Mouse (Mus musculus) kidney, embryonic 16.5 days (tissue): Measurements from ENCODE around the gene Kcns3. TPM values are rescaled to one million over a fixed set of nuclear protein-coding genes. Genes with fewer than 3 reads are reported as not detected.
A peak's percentile ranks its signal among the peaks of the same experiment; 100 is the strongest.

Source experiments
- ATAC-seq: fragments of 200-750 bp; cut with Nextera tagmentation; 2 replicates; pipeline ENCODE4 v1.8.0; 2017; ENCODE audit warnings: moderate TSS enrichment; ENCODE audit not compliant: low FRiP score, low TSS enrichment
- H3K27ac ChIP-seq: fragments of 300-500 bp; sonication (generic); 2 replicates; pipeline ENCODE4 v1.5.1; 2014; ENCODE audit warnings: low read length
- H3K27me3 ChIP-seq: fragments of 300-500 bp; sonication (generic); 2 replicates; pipeline ENCODE4 v1.6.1; 2014; ENCODE audit warnings: low read length, control low read depth, mixed read lengths; ENCODE audit not compliant: insufficient read depth
- H3K36me3 ChIP-seq: fragments of 300-500 bp; sonication (generic); 2 replicates; pipeline ENCODE4 v1.6.1; 2014; ENCODE audit warnings: low read length, control low read depth, mixed read lengths; ENCODE audit not compliant: insufficient read depth
- H3K4me1 ChIP-seq: fragments of 300-500 bp; sonication (generic); 2 replicates; pipeline ENCODE4 v1.6.1; 2014; ENCODE audit warnings: low read length, control low read depth, mixed read lengths; ENCODE audit not compliant: insufficient read depth
- H3K4me2 ChIP-seq: fragments of 300-500 bp; sonication (generic); replicated peaks from 2 replicates; pipeline ENCODE4 v1.6.1; 2014; ENCODE audit warnings: low read depth, low read length
- H3K4me3 ChIP-seq: fragments of 300-500 bp; sonication (generic); 2 replicates; pipeline ENCODE4 v1.5.1; 2014; ENCODE audit warnings: mild to moderate bottlenecking, low read length
- H3K9ac ChIP-seq: fragments of 300-500 bp; sonication (generic); replicated peaks from 2 replicates; pipeline ENCODE4 v1.6.1; 2014; ENCODE audit warnings: low read length
- H3K9me3 ChIP-seq: fragments of 300-500 bp; sonication (generic); 2 replicates; pipeline ENCODE4 v1.6.1; 2016; ENCODE audit warnings: low read length, control low read depth
- WGBS: fragments of 180-500 bp; shearing (Covaris S2); extraction: QIAGEN DNeasy Blood & Tissue Kit; methylation state at CpG from one replicate; pipeline ENCODE4 v1.1.7; 2014; 5-methylcytosine and 5-hydroxymethylcytosine counted together
- polyA plus RNA-seq: library from polyadenylated mRNA; unstranded; fragments of >200 nt; fragmentation: Nextera tagmentation; extraction: Ambion mirVana; gene quantifications from 2 replicates; pipeline ENCODE4 v1.2.1, GENCODE M21; 2015

The Kcns3 gene
- polyA plus RNA-seq, 1 experiment from 2014 or later, result 8.3 TPM

DNA sequence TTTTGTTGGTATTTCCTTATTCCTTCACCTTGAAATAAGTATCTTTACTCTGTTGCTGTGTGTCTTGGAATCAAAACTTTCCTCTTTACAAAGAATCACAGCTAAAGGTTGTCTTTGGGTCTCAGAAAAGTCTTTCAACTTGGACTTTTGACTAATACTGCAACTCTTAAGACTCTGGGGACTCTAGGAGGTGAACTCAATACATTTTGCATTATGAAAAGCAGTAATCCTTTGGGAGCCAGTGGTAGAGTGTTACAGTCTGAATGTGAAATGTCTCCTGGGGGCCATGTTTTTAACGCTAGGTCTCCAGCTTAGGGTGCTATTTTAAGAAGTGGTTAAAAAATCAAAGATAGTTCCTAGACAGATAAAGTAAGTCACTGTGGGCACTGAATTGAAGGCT lies 4.3 kb upstream of the Kcns3 start:
- Histone ChIP-seq H3K27ac (no peak overlapping the region), H3K4me2 (no peak overlapping the region), H3K27me3 (peaks cover 10% of the 10 kb centered on the region), H3K4me3 (no peak overlapping the region), H3K4me1 (0 out of 2 replicates have a peak, but pooled peaks cover 7% of the 10 kb centered on the region), H3K9ac (no peak overlapping the region), H3K9me3 (no peaks in the 10 kb centered on the region), H3K36me3 (no peaks in the 10 kb centered on the region)
- ATAC-seq, result no peak
- WGBS, result 85% methylated on average over 1 of the region's 1 CpGs

DNA sequence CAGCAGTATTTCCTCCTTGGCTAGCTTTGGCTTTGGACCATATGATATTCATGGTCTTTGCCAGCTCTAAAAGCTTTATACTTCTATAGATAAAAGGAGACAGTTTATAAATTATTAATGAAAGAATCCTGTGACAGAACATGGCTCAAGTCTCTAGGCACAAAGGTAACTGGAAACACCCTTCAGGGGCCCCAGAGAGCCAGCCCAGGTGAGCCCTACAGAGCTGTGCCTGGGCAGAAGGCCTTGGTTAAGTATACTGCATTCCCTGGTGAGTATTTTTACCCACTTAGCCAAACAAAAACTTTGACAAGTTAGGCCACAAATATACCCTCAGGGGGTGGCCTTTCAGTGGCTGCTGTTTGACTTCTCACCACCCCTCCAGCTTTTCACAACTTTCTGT lies 2.7 kb upstream of the Kcns3 start:
- Histone ChIP-seq H3K9me3 (no peaks in the 10 kb centered on the region), H3K27ac (no peak overlapping the region), H3K36me3 (no peaks in the 10 kb centered on the region), H3K27me3 (peaks cover 11% of the 10 kb centered on the region), H3K4me1 (0 out of 2 replicates have a peak, but pooled peaks cover 7% of the 10 kb centered on the region), H3K4me3 (no peak overlapping the region), H3K4me2 (no peak overlapping the region), H3K9ac (no peak overlapping the region)
- ATAC-seq, result no peak

DNA sequence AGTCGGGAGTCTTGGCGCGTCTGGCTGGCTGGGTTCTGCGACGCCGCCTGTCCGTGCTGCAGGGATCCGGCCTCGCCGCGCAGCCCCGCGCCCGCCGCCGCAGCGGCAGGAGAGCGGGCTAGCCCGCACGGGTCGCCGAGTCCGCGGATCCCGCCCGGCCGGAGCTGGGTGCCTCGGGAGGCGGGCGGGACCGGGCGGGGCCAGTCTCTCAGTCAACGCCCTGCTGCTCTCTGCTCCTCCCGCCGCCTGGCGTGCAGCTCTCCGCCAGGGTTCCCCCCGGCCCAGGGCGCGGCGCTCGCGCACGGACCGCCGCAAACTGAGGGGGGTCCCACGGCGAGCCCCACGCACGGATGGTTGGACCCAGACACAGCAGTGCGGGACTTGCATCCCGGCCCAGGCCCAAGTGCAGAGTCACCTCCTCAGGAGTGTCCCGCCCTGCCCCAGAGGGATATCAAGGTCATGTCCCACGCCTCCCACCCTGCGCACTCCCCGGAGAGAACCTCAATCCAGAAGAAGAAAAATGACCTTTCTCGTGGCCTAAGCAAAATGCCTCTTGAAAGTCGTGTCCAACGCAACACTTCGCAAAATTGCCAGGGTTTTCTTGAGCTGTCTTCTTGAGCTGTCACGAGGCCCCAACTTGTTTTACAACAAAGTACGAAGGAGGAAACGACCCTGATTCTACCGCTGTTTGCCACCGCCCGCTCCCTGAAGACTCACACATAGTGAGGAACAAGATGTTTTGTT lies 492 bp downstream of the Kcns3 start:
- no peak overlapping the region for H3K27ac ChIP-seq
- H3K27me3 ChIP-seq, result peaks cover 15% of the 10 kb centered on the region

DNA sequence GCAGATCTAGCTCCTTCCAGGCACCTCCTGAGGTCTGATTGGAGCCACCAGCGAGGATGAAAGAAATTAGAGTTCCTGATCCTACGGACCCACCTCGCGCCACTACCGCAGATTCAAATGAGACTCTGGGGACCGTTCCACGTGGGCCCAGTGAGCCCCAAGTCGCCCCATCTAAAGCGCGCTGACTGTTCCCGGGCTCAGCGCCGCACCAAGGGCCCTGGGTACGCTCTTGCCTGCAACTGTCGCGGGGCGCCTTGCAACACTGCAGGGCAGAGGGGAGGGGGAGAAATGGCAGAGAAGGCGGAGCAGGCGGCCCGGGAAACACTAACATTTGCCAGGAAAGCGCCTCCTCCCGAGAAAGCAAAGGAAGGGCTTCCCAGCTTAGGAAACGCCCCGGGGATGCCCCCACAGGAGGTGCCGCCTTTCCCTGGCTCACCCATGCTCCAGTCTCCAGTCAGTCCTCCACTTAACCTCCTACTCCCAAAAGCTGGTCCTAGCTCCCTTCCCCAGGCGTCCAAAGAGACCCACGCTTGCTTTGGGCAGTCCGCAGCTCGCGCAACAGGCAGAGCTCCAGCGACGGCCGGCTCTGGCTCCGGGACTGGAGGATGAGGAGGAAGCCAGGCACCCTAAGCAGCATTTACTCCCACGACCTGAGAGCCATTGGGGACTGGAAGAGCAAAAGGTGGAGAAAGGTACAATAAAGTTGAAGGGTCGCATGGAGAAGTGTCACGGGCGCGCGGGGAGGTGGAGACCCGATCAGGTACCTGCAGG lies 1.2 kb downstream of the Kcns3 start:
- H3K4me3 ChIP-seq, result peak overlapping the region; percentile 49
- H3K27ac ChIP-seq, result no peak overlapping the region
- ATAC-seq, result peak; percentile 77
- WGBS, result under 1% methylated on average over 41 of the region's 41 CpGs
- H3K9ac ChIP-seq, result peak overlapping the region; percentile 75
- H3K4me1 ChIP-seq, result 0 out of 2 replicates have a peak, but pooled peaks cover 7% of the 10 kb centered on the region
- H3K9me3 ChIP-seq, result no peaks in the 10 kb centered on the region
- peak overlapping the region; percentile 96 for H3K4me2 ChIP-seq
- peaks cover 15% of the 10 kb centered on the region for H3K27me3 ChIP-seq
- no peaks in the 10 kb centered on the region for H3K36me3 ChIP-seq

More for the DNA sequence above, 492 bp downstream of the Kcns3 start:
- Histone ChIP-seq H3K4me1 (0 out of 2 replicates have a peak, but pooled peaks cover 7% of the 10 kb centered on the region), H3K9ac (peak overlapping the region; percentile 75), H3K4me2 (peak overlapping the region; percentile 96), H3K4me3 (peak overlapping the region; percentile 49), H3K9me3 (no peaks in the 10 kb centered on the region), H3K36me3 (no peaks in the 10 kb centered on the region)
- WGBS, result 1% methylated on average over 62 of the region's 66 CpGs
- peak; percentile 89 for ATAC-seq

DNA sequence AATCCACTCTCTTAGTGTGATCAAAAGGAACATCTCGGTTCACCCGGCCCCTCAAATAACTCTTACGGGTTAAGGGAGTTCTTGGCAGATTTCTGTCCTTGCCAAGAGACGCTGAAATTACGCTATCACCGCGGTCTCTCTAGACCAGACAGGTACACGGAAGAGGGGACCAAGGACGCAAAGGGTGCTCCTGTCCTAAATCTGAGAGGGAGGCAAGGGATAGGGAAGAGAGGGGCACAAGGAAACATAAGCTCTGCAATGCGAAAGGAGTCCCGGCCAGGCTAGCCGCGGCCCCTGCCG lies 1.8 kb downstream of the Kcns3 start:
- Histone ChIP-seq H3K9me3 (no peaks in the 10 kb centered on the region), H3K27ac (no peak overlapping the region), H3K9ac (peak overlapping the region; percentile 75), H3K36me3 (no peaks in the 10 kb centered on the region), H3K4me2 (peak overlapping the region; percentile 96), H3K4me1 (0 out of 2 replicates have a peak, but pooled peaks cover 7% of the 10 kb centered on the region), H3K4me3 (peak overlapping the region; percentile 49), H3K27me3 (peaks cover 15% of the 10 kb centered on the region)
- ATAC-seq, result peak; percentile 63
- WGBS, result under 1% methylated on average over 14 of the region's 14 CpGs

DNA sequence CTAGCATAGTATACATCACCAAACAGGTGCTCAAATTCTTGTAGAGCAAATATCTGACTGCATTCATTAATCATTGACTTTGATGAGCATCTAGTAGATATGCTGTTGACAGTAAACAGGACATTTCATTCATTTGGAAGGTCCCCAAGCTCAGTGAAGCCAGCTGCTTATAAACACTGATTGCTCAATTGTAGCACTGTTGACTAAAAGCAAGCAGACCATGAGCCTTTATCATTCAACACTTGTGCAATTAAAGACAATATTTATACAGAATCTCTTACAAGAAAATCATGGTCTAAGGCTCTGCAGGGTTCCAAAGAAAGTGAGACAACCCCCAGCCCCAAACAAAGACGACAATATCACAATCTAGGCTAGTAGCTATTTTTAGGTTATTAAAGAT lies 6.0 kb downstream of the Kcns3 start:
- no peak overlapping the region for H3K9ac ChIP-seq
- 0 out of 2 replicates have a peak, but pooled peaks cover 5% of the 10 kb centered on the region for H3K27me3 ChIP-seq
- H3K9me3 ChIP-seq, result no peaks in the 10 kb centered on the region
- no peaks in the 10 kb centered on the region for H3K4me1 ChIP-seq
- no peaks in the 10 kb centered on the region for H3K36me3 ChIP-seq
- no peak overlapping the region for H3K27ac ChIP-seq
- WGBS, result 85% methylated on average over 1 of the region's 1 CpGs
- no peak overlapping the region for H3K4me3 ChIP-seq
- ATAC-seq, result no peak
- H3K4me2 ChIP-seq, result no peak overlapping the region

DNA sequence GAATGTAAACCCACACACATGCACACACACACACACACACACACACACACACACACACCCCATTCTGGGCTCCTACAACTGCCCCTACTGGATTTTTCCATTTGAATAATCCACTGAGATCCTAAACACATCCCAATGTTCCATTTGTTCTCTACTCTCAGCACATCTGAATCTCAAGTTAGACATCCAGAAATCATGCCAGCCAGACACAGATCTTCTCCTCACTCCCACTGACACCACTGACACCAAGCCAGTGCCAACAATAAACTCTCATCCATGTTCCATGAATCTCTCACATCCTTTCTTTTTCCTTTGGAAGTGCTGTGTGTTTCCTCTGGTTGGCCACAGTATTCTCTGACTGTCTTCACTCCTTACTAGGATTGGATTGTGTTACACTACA lies 18.4 kb downstream of the Kcns3 start:
- Histone ChIP-seq H3K4me2 (no peak overlapping the region), H3K4me3 (no peak overlapping the region), H3K9ac (no peak overlapping the region), H3K27me3 (no peaks in the 10 kb centered on the region), H3K4me1 (no peaks in the 10 kb centered on the region), H3K36me3 (no peaks in the 10 kb centered on the region), H3K9me3 (no peaks in the 10 kb centered on the region), H3K27ac (no peak overlapping the region)
- ATAC-seq, result no peak

DNA sequence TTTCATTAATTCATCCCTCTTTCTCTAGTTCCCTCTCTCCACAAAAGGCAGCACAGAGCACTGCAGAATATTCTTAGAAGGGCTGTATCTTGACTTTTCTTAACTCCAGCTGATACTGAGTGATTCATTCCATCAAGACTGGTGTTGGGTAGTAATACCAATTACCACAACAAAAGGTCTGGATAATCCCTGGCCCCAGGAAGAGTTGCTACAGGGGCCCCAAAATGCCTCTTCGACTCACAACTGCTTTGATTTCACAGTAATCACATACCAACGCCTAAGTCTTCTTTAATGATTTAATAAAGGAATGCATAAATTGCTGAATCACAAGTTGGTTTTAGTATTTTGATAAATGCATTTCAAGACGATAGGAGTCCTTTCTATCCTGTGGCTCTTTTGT lies 21.7 kb downstream of the Kcns3 start:
- H3K36me3 ChIP-seq, result no peaks in the 10 kb centered on the region
- H3K9me3 ChIP-seq, result no peaks in the 10 kb centered on the region
- H3K27ac ChIP-seq, result no peak overlapping the region
- H3K4me1 ChIP-seq, result no peaks in the 10 kb centered on the region
- no peak overlapping the region for H3K4me3 ChIP-seq
- WGBS, result 56% methylated on average over 3 of the region's 3 CpGs
- no peak overlapping the region for H3K4me2 ChIP-seq
- H3K9ac ChIP-seq, result no peak overlapping the region
- ATAC-seq, result no peak
- no peaks in the 10 kb centered on the region for H3K27me3 ChIP-seq

DNA sequence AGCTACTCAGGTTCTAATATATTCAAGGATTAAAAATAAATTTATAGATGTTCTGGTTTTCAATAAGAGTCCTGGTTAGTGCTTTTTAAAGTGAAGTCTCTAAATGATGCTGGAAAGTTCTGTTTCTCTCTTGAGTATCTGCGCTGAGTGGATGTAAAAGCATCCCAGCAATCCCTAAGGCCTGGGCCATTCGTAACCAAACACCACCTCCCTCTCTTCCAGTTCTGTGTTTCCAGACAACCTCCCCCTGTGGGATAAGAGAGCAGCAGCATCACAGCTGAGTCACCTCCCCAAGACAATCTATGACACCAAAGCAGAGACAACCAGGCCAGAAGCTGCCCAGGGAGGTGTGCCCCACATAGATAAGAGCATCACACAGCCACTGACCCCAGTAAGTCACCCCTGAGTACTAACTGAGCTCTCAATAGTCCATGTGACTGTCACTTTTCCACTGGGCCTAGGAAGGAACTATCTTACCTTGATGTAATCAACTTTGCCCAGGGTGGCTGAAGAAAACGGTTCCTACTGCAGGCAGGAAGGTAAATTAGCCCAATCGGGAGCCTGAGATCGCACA lies 24.6 kb downstream of the Kcns3 start:
- Histone ChIP-seq H3K27ac (no peak overlapping the region), H3K36me3 (no peaks in the 10 kb centered on the region), H3K9ac (no peak overlapping the region), H3K4me2 (no peak overlapping the region), H3K4me3 (no peak overlapping the region), H3K27me3 (no peaks in the 10 kb centered on the region), H3K9me3 (no peaks in the 10 kb centered on the region), H3K4me1 (no peaks in the 10 kb centered on the region)
- ATAC-seq, result no peak
- WGBS, result 55% methylated on average over 5 of the region's 5 CpGs

DNA sequence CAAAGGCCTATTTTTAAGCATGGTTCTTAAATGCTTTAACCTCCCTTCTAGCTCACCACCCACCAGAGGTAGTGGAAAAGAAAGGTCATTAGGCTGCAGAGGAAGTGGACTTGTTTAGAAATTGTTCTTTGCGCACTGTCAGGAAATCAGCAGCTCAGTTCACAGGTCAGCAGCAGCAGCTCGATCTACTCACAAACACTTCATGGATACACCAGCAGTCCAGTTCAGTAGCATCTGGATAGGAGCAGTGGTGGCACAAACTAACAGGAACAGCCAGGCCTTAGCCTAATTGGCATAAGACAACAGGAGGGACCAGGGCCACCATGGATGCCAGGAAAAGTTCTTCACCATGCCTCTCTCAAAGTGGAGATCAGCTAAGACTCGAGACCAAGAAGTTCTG lies 49.3 kb downstream of the Kcns3 start:
- no peaks in the 10 kb centered on the region for H3K4me1 ChIP-seq
- ATAC-seq, result no peak
- H3K4me2 ChIP-seq, result no peak overlapping the region
- no peaks in the 10 kb centered on the region for H3K9me3 ChIP-seq
- WGBS, result 71% methylated on average over 3 of the region's 3 CpGs
- H3K9ac ChIP-seq, result no peak overlapping the region
- H3K36me3 ChIP-seq, result no peaks in the 10 kb centered on the region
- no peak overlapping the region for H3K27ac ChIP-seq
- no peak overlapping the region for H3K4me3 ChIP-seq
- H3K27me3 ChIP-seq, result no peaks in the 10 kb centered on the region
